Mouse (Mus musculus) neural tube, embryonic 11.5 days (tissue): ENCODE measurements at regions not wholly inside any gene's neighbourhood (a gene's known extent, or its start where the extent isn't known, plus 50 kb on each side); places are given as distances from the start of the nearest gene placed in this dataset.

Experiments used
- ATAC-seq: fragments of 200-750 bp; cut with Nextera tagmentation; 2 replicates; pipeline ENCODE4 v1.8.0; 2017; ENCODE audit warnings: moderate number of reproducible peaks, mild to moderate bottlenecking, moderate TSS enrichment, moderate library complexity; ENCODE audit not compliant: insufficient read depth, low FRiP score, low TSS enrichment
- DNase-seq: peaks from one replicate; pipeline ENCODE4 v3.0.0-alpha.2; 2015; ENCODE audit warnings: low spot score
- H3K27ac ChIP-seq: fragments of 300-500 bp; sonication (generic); 2 replicates; pipeline ENCODE4 v1.5.1; 2014; ENCODE audit warnings: low read depth, mild to moderate bottlenecking, low read length
- H3K27me3 ChIP-seq: fragments of 300-500 bp; sonication (generic); 2 replicates; pipeline ENCODE4 v1.6.1; 2014; ENCODE audit warnings: mild to moderate bottlenecking, low read length, mixed read lengths; ENCODE audit not compliant: control insufficient read depth, insufficient read depth
- H3K36me3 ChIP-seq: fragments of 300-500 bp; sonication (generic); 2 replicates; pipeline ENCODE4 v1.6.1; 2014; ENCODE audit warnings: mild to moderate bottlenecking, low read length, moderate library complexity, mixed read lengths; ENCODE audit not compliant: control insufficient read depth, insufficient read depth
- H3K4me1 ChIP-seq: fragments of 300-500 bp; sonication (generic); 2 replicates; pipeline ENCODE4 v1.6.1; 2014; ENCODE audit warnings: low read length, mixed read lengths; ENCODE audit not compliant: control insufficient read depth, insufficient read depth
- H3K4me2 ChIP-seq: fragments of 300-500 bp; sonication (generic); 2 replicates; pipeline ENCODE4 v1.6.1; 2014; ENCODE audit warnings: low read depth, mild to moderate bottlenecking, moderate library complexity
- H3K4me3 ChIP-seq: fragments of 300-500 bp; sonication (generic); 2 replicates; pipeline ENCODE4 v1.5.1; 2014; ENCODE audit warnings: low read depth, low read length
- H3K9ac ChIP-seq: fragments of 300-500 bp; sonication (generic); 2 replicates; pipeline ENCODE4 v1.6.1; 2014; ENCODE audit warnings: mild to moderate bottlenecking, low read length
- H3K9me3 ChIP-seq: fragments of 300-500 bp; sonication (generic); 2 replicates; pipeline ENCODE4 v1.6.1; 2016; ENCODE audit warnings: low read length; ENCODE audit not compliant: control insufficient read depth
- WGBS: fragments of 180-500 bp; shearing (Covaris S2); extraction: QIAGEN DNeasy Blood & Tissue Kit; methylation state at CpG from one replicate; pipeline ENCODE4 v1.1.7; 2014; 5-methylcytosine and 5-hydroxymethylcytosine counted together

- no peak overlapping the region for H3K4me3 ChIP-seq
- H3K27ac ChIP-seq, result no peak overlapping the region
- no peaks in the 10 kb centered on the region for H3K9me3 ChIP-seq
- no peaks in the 10 kb centered on the region for H3K4me1 ChIP-seq
- H3K9ac ChIP-seq, result no peak overlapping the region
- 42% methylated on average over 5 of the region's 5 CpGs for WGBS
- DNase-seq (no peak), ATAC-seq (no peak)
- no peaks in the 10 kb centered on the region for H3K27me3 ChIP-seq
- H3K4me2 ChIP-seq, result no peak overlapping the region
- no peaks in the 10 kb centered on the region for H3K36me3 ChIP-seq
These were observed 403.9 kb downstream of the Cenpc1 start for GRCm38 (mm10) chr5:85661487-85661886.

- H3K9ac ChIP-seq, result no peak overlapping the region
- no peak for ATAC-seq
- DNase-seq, result no peak
These were observed 444.3 kb downstream of the Cenpc1 start for GRCm38 (mm10) chr5:85621078-85621477.

GRCm38 (mm10) chr5:85614783-85615182 is 450.6 kb downstream of the Cenpc1 start:
- Histone ChIP-seq H3K4me2 (no peak overlapping the region), H3K4me1 (no peaks in the 10 kb centered on the region), H3K27ac (no peak overlapping the region), H3K27me3 (no peaks in the 10 kb centered on the region), H3K36me3 (no peaks in the 10 kb centered on the region), H3K4me3 (no peak overlapping the region), H3K9me3 (no peaks in the 10 kb centered on the region), H3K9ac (no peak overlapping the region)
- ATAC-seq (no peak), DNase-seq (no peak)
- 83% methylated on average over 3 of the region's 3 CpGs for WGBS

More at GRCm38 (mm10) chr5:85621078-85621477, 444.3 kb downstream of the Cenpc1 start:
- Histone ChIP-seq H3K27ac (no peak overlapping the region), H3K4me1 (no peaks in the 10 kb centered on the region), H3K36me3 (no peaks in the 10 kb centered on the region), H3K4me3 (no peak overlapping the region), H3K9me3 (no peaks in the 10 kb centered on the region), H3K4me2 (no peak overlapping the region), H3K27me3 (no peaks in the 10 kb centered on the region)
- WGBS, result 62% methylated on average over 2 of the region's 2 CpGs

GRCm38 (mm10) chr5:85612606-85613005 is 452.8 kb downstream of the Cenpc1 start:
- H3K27me3 ChIP-seq, result no peaks in the 10 kb centered on the region
- no peak for DNase-seq

GRCm38 (mm10) chr5:85609104-85609503 is 456.3 kb downstream of the Cenpc1 start:
- Histone ChIP-seq H3K4me2 (no peak overlapping the region), H3K4me1 (no peaks in the 10 kb centered on the region), H3K9ac (no peak overlapping the region), H3K4me3 (no peak overlapping the region), H3K9me3 (no peaks in the 10 kb centered on the region), H3K27ac (no peak overlapping the region), H3K27me3 (no peaks in the 10 kb centered on the region), H3K36me3 (no peaks in the 10 kb centered on the region)
- ATAC-seq, result no peak
- WGBS, result 82% methylated on average over 4 of the region's 4 CpGs
- DNase-seq, result no peak

More at GRCm38 (mm10) chr5:85612606-85613005, 452.8 kb downstream of the Cenpc1 start:
- Histone ChIP-seq H3K36me3 (no peaks in the 10 kb centered on the region), H3K9ac (no peak overlapping the region), H3K9me3 (no peaks in the 10 kb centered on the region), H3K4me1 (no peaks in the 10 kb centered on the region), H3K4me3 (no peak overlapping the region), H3K27ac (no peak overlapping the region), H3K4me2 (no peak overlapping the region)
- 80% methylated on average over 4 of the region's 4 CpGs for WGBS
- no peak for ATAC-seq

- Histone ChIP-seq H3K4me3 (no peak overlapping the region), H3K9ac (no peak overlapping the region), H3K36me3 (no peaks in the 10 kb centered on the region), H3K4me1 (no peaks in the 10 kb centered on the region), H3K27me3 (no peaks in the 10 kb centered on the region), H3K27ac (no peak overlapping the region), H3K9me3 (no peaks in the 10 kb centered on the region), H3K4me2 (no peak overlapping the region)
- no peak for ATAC-seq
- no peak for DNase-seq
These were observed 467.2 kb downstream of the Cenpc1 start for GRCm38 (mm10) chr5:85598164-85598563.

- Histone ChIP-seq H3K9me3 (no peaks in the 10 kb centered on the region), H3K27ac (no peak overlapping the region), H3K27me3 (no peaks in the 10 kb centered on the region), H3K9ac (no peak overlapping the region), H3K36me3 (no peaks in the 10 kb centered on the region), H3K4me3 (no peak overlapping the region), H3K4me1 (no peaks in the 10 kb centered on the region), H3K4me2 (no peak overlapping the region)
- ATAC-seq (no peak), DNase-seq (no peak)
- WGBS, result 58% methylated on average over 1 of the region's 1 CpGs
These were observed 470.3 kb downstream of the Cenpc1 start for GRCm38 (mm10) chr5:85595082-85595447.

GRCm38 (mm10) chr5:85594413-85595081 is 470.8 kb downstream of the Cenpc1 start:
- WGBS, result 87% methylated on average over 4 of the region's 4 CpGs

GRCm38 (mm10) chr5:85592236-85592635 is 473.1 kb downstream of the Cenpc1 start:
- Histone ChIP-seq H3K9ac (no peak overlapping the region), H3K9me3 (no peaks in the 10 kb centered on the region), H3K27me3 (no peaks in the 10 kb centered on the region), H3K4me1 (no peaks in the 10 kb centered on the region), H3K4me2 (no peak overlapping the region), H3K36me3 (no peaks in the 10 kb centered on the region), H3K4me3 (no peak overlapping the region), H3K27ac (no peak overlapping the region)
- no peak for DNase-seq
- 83% methylated on average over 3 of the region's 3 CpGs for WGBS
- ATAC-seq, result no peak

More at GRCm38 (mm10) chr5:85594413-85595081, 470.8 kb downstream of the Cenpc1 start:
- Histone ChIP-seq H3K27me3 (no peaks in the 10 kb centered on the region), H3K9me3 (no peaks in the 10 kb centered on the region), H3K9ac (no peak overlapping the region), H3K4me3 (no peak overlapping the region), H3K27ac (no peak overlapping the region), H3K36me3 (no peaks in the 10 kb centered on the region), H3K4me1 (no peaks in the 10 kb centered on the region), H3K4me2 (no peak overlapping the region)
- DNase-seq (no peak), ATAC-seq (no peak)
